Mouse (Mus musculus) cerebellum, postnatal 25 days (tissue): Measurements from ENCODE around the gene Tank.

Source experiments
- DNase-seq, 2 experiments: peaks; one replicate each; pipeline ENCODE4 v3.0.0; 2021; ENCODE audit warnings: mixed read lengths in 2 of 2

Gene Tank

GRCm38 (mm10) chr2:61656421-61657411 is 78.3 kb downstream of the Tank start:
- DNase-seq = peak; percentile 83 to 85

GRCm38 (mm10) chr2:61659254-61659653 is 80.9 kb downstream of the Tank start:
- no peak for DNase-seq

- no peak for DNase-seq
These were observed 84.4 kb downstream of the Tank start for GRCm38 (mm10) chr2:61662833-61663232.

GRCm38 (mm10) chr2:61663573-61664241 is 85.3 kb downstream of the Tank start:
- DNase-seq = no peak

- DNase-seq = no peak
These were observed 89.0 kb downstream of the Tank start for GRCm38 (mm10) chr2:61667420-61667819.

DNA sequence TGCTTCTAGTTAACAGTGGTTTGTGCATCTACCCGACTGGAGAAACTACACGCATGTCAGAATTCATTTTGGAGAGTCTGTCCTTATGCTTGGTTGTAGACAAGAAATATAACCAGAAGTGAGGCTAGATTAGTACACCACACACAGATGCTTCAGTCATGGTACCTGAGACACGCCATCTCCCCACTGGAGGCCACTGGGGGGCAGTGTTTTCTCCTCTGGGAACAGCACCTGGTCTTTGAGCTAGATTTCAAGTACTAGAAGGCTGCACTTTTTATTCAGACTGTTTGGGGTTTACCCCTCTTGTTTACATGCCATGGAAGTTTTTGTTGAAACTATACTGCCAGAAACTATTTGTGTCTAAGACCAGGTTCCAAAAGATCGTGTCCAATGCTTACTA is 89.9 kb downstream of the Tank start:
- peak; percentile 72 to 83 for DNase-seq

DNA sequence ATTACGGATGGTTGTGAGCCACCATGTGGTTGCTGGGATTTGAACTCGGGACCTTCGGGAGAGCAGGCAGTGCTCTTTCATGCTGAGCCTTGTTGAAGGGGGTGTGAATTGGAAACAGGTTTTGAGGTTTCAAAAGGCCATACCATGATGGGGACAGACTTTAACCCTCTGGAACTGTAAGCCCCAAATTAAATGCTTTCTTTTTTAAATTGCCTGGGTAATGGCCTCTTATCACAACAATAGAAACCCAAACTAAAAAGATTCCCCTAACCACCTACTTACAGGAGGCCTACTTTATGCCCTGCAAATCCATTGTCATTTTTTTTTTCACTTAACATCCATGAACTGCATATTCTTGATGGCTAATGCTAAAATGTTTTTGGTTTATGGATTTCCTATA is 96.2 kb downstream of the Tank start:
- DNase-seq = no peak

- DNase-seq = no peak
These were observed 103.2 kb downstream of the Tank start for GRCm38 (mm10) chr2:61681572-61681971.

GRCm38 (mm10) chr2:61686533-61686932 is 108.1 kb downstream of the Tank start:
- DNase-seq = no peak

- no peak for DNase-seq
These were observed 110.7 kb downstream of the Tank start for GRCm38 (mm10) chr2:61689086-61689485.
